Mouse (Mus musculus): ENCODE results near the gene Gzmm. TPM values are rescaled to one million over a fixed set of nuclear protein-coding genes. Genes with fewer than 3 reads are reported as not detected.

Gzmm gene
- polyA plus RNA-seq, 1 experiment from 2014 or later: 0.50 TPM

GRCm38 (mm10) chr10:79673054-79673453 is 15.8 kb upstream of the Gzmm start:
- TF ChIP-seq CTCF (IDR thresholded peaks at IDR 0.05; ENCODE audit: low read depth): no peak

DNA sequence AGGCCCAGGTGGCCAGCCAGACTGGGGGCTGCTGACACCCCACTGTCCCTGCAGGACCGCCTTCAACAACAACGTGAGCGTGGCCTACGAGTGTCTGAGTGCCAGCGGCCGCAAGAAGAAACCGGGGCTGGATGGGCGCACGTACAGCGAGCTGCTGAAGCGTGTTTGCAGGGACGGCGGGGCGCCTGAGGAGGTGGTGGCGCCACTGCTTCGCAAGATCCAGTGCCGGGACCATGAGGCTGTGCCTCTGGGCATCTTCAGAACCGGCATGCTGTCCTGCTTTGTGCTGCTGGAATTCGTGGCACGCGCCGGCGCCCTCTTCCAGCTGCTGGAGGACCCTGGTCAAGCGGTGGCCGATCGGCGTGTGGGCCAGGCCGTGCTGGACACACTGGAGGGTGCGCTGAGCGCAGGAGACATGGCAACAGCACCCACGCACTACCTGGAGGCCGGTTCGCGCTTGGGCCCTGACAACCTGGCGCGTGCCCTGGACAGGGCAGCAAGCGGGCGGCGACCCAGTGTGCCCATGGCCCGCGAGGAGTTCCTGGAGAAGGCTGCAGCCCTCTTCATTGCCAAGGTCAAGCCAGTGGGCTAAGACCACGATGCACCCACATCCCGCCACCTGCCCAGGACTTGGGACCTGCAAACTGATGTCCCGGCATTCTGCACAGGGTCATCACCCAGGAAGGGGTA is 13.3 kb upstream of the Gzmm start:
- TF ChIP-seq CTCF (IDR thresholded peaks at IDR 0.05; ENCODE audit: low read depth): no peak

More at GRCm38 (mm10) chr10:79673054-79673453, 15.8 kb upstream of the Gzmm start:
- DNase-seq (ENCODE audit: low spot score) (no peak), ATAC-seq (replicated peaks; ENCODE audit: low FRiP score, low read depth) (no peak)
- Histone ChIP-seq H3K27ac (no peak overlapping the region), H3K9me3 (replicated peaks; ENCODE audit: low read length) (no peaks in the 10 kb centered on the region), H3K4me1 (replicated peaks; ENCODE audit: insufficient read depth, low read length) (peaks cover 17% of the 10 kb centered on the region), H3K36me3 (ENCODE audit: insufficient read depth, low read length) (0 out of 2 replicates have a peak, but pooled peaks cover 2% of the 10 kb centered on the region), H3K4me3 (replicated peaks; ENCODE audit: low read depth, low read length) (no peak overlapping the region), H3K9ac (ENCODE audit: low read depth, low read length) (no peak overlapping the region), H3K27me3 (ENCODE audit: insufficient read depth, low read length) (no peaks in the 10 kb centered on the region), H3K4me2 (ENCODE audit: low read length) (no peak overlapping the region)
- 95% methylated on average over 3 of the region's 3 CpGs for WGBS

GRCm38 (mm10) chr10:79680606-79681495 is 8.0 kb upstream of the Gzmm start:
- TF ChIP-seq CTCF (IDR thresholded peaks at IDR 0.05; ENCODE audit: low read depth): no peak
- H3K4me2 ChIP-seq (ENCODE audit: low read length): peak overlapping the region; percentile 67
- H3K4me1 ChIP-seq (replicated peaks; ENCODE audit: insufficient read depth, low read length): peaks cover 5% of the 10 kb centered on the region; the same call in 1 of the 2 replicates
- peak overlapping the region; percentile 79 for H3K27ac ChIP-seq
- H3K36me3 ChIP-seq (ENCODE audit: insufficient read depth, low read length): peaks cover 16% of the 10 kb centered on the region; the same call in 1 of the 2 replicates
- H3K27me3 ChIP-seq (ENCODE audit: insufficient read depth, low read length): no peaks in the 10 kb centered on the region
- H3K9me3 ChIP-seq (replicated peaks; ENCODE audit: low read length): no peaks in the 10 kb centered on the region
- peak overlapping the region; percentile 35; the same call in 1 of the 2 replicates for H3K9ac ChIP-seq (ENCODE audit: low read depth, low read length)
- peak overlapping the region; percentile 80 for H3K4me3 ChIP-seq (replicated peaks; ENCODE audit: low read depth, low read length)
- WGBS: 29% methylated on average over 11 of the region's 11 CpGs
- ATAC-seq (replicated peaks; ENCODE audit: low FRiP score, low read depth) (peak; percentile 15), DNase-seq (ENCODE audit: low spot score) (no peak)

More for the DNA sequence above, 13.3 kb upstream of the Gzmm start:
- no peak overlapping the region for H3K27ac ChIP-seq
- WGBS: 65% methylated on average over 44 of the region's 44 CpGs
- H3K9ac ChIP-seq (ENCODE audit: low read depth, low read length): no peak overlapping the region
- ATAC-seq (replicated peaks; ENCODE audit: low FRiP score, low read depth) (no peak; the same call in 1 of the 2 replicates), DNase-seq (ENCODE audit: low spot score) (no peak)
- no peak overlapping the region for H3K4me3 ChIP-seq (replicated peaks; ENCODE audit: low read depth, low read length)
- H3K27me3 ChIP-seq (ENCODE audit: insufficient read depth, low read length): no peaks in the 10 kb centered on the region
- peaks cover 10% of the 10 kb centered on the region for H3K4me1 ChIP-seq (replicated peaks; ENCODE audit: insufficient read depth, low read length)
- no peaks in the 10 kb centered on the region for H3K9me3 ChIP-seq (replicated peaks; ENCODE audit: low read length)
- no peak overlapping the region for H3K4me2 ChIP-seq (ENCODE audit: low read length)
- 0 out of 2 replicates have a peak, but pooled peaks cover 2% of the 10 kb centered on the region for H3K36me3 ChIP-seq (ENCODE audit: insufficient read depth, low read length)

GRCm38 (mm10) chr10:79681591-79682245 is 7.1 kb upstream of the Gzmm start, which contains the start of gene Cdc34:
Gene Cdc34 (plus strand): TSS chr10:79682195.
- peak within 1 kb of the TSS; percentile 87 for H3K9ac ChIP-seq (ENCODE audit: low read depth, low read length)
- peak within 1 kb of the TSS; percentile 80 for H3K4me3 ChIP-seq (replicated peaks; ENCODE audit: low read depth, low read length)
- no peaks in the 10 kb centered on the region for H3K27me3 ChIP-seq (ENCODE audit: insufficient read depth, low read length)
- peaks cover 23% of the 10 kb centered on the region; the same call in 1 of the 2 replicates for H3K36me3 ChIP-seq (ENCODE audit: insufficient read depth, low read length)
- under 1% methylated on average over 71 of the region's 84 CpGs for WGBS
- DNase-seq (ENCODE audit: low spot score): peak; percentile 99
- H3K9me3 ChIP-seq (replicated peaks; ENCODE audit: low read length): no peaks in the 10 kb centered on the region
- peak; percentile 92 for ATAC-seq (replicated peaks; ENCODE audit: low FRiP score, low read depth)
- peak within 1 kb of the TSS; percentile 78 for H3K4me2 ChIP-seq (ENCODE audit: low read length)
- peaks cover 5% of the 10 kb centered on the region; the same call in 1 of the 2 replicates for H3K4me1 ChIP-seq (replicated peaks; ENCODE audit: insufficient read depth, low read length)
- H3K27ac ChIP-seq: peak within 1 kb of the TSS; percentile 92
- TF ChIP-seq CTCF (IDR thresholded peaks at IDR 0.05; ENCODE audit: low read depth): peak; percentile 51

- peaks cover 5% of the 10 kb centered on the region; the same call in 1 of the 2 replicates for H3K4me1 ChIP-seq (replicated peaks; ENCODE audit: insufficient read depth, low read length)
- peak overlapping the region; percentile 87 for H3K9ac ChIP-seq (ENCODE audit: low read depth, low read length)
- no peaks in the 10 kb centered on the region for H3K9me3 ChIP-seq (replicated peaks; ENCODE audit: low read length)
- H3K27me3 ChIP-seq (ENCODE audit: insufficient read depth, low read length): no peaks in the 10 kb centered on the region
- 1% methylated on average over 10 of the region's 10 CpGs for WGBS
- peak overlapping the region; percentile 80 for H3K4me3 ChIP-seq (replicated peaks; ENCODE audit: low read depth, low read length)
- peak overlapping the region; percentile 92 for H3K27ac ChIP-seq
- H3K36me3 ChIP-seq (ENCODE audit: insufficient read depth, low read length): peaks cover 31% of the 10 kb centered on the region; the same call in 1 of the 2 replicates
- DNase-seq (ENCODE audit: low spot score): no peak
- TF ChIP-seq CTCF (IDR thresholded peaks at IDR 0.05; ENCODE audit: low read depth): no peak
- 0 out of 2 replicates have a peak, but pooled peaks have one; percentile 4 for ATAC-seq (replicated peaks; ENCODE audit: low FRiP score, low read depth)
- peak overlapping the region; percentile 78 for H3K4me2 ChIP-seq (ENCODE audit: low read length)
These were observed 6.3 kb upstream of the Gzmm start for GRCm38 (mm10) chr10:79682551-79682915.
